Mouse (Mus musculus): ENCODE data around the gene Nhej1.

The Nhej1 gene

GRCm38 (mm10) chr1:75124346-75125321, at the start of gene Nhej1:
Gene Nhej1, minus strand, starts transcription at chr1:75125200.
- DNase-seq (ENCODE audit: low read depth, low spot score), result peak; percentile 97

DNA sequence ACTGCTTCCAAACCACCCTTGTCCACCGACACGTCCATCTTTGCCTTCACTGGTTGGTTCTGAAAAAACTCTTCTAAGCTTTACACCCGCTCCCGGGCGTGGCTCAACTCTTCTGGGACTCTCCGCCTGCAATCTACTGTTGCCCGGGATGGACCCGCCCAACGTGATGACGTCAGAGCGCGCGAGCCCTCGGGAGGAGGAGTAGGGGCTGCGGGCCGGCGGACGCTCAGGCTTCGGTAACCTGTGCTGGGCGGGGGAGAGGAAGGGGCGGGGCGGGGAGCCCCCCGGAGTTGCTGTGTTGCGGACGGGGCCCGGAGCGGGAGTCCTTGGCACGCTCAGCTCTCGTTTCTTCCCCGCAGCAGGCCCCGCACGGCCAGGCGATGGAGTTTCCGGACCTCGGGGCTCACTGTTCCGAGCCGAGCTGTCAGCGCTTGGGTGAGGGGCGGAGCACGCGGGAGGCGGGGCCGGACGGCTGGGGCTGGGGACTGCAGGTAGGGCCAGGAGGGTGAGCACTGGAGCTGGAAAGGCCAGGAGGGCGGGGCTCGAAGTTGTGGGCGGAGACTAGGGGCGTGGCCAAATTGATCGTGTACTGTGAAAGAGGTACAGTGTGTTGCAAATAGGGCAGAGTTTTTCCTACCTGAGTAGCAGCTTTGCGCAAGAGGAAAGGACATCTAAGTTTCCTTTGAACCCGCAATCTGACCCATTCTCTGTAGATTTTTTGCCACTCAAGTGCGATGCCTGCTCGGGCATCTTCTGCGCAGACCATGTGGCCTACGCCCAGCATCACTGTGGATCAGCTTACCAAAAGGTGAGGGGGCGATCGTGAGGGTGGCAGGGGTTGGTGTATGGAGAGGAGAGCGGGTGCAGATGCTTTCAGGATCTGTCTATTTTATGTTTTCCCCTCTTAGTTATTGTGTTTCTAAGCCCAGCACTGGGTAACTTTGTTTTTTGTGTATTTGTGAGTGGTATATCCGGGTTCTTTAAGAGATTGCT, 43.8 kb upstream of the Nhej1 start, which contains the start of gene Zfand2b:
Gene Zfand2b (plus strand): TSS at position 175 of the 993 bp plus-strand sequence.
- DNase-seq (ENCODE audit: low read depth, low spot score), result peak; percentile 94

DNA sequence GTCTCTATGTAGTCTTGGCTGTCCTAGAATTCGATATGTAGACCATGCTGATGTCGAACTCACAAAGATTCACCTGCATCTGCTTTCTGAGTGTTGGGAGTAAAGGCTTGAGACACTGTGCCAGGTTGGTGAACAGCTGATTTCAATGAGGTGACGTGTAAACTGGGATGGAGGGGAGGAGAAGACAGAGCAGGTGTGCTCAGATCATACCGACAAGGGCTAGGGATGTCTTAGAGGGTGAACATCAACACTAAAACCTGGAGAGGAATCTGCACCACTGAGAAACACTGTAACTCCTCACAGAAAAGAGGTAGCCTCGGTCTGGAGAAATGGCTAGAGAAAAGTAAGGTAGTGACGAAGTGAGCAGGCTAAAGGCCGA, 43.1 kb upstream of the Nhej1 start:
- DNase-seq (ENCODE audit: low read depth, low spot score), result no peak

GRCm38 (mm10) chr1:75160256-75160617, 35.2 kb upstream of the Nhej1 start:
- DNase-seq (ENCODE audit: low read depth, low spot score), result no peak

- no peak for DNase-seq (ENCODE audit: low read depth, low spot score)
Measured at GRCm38 (mm10) chr1:75159540-75160255, 34.7 kb upstream of the Nhej1 start.

DNA sequence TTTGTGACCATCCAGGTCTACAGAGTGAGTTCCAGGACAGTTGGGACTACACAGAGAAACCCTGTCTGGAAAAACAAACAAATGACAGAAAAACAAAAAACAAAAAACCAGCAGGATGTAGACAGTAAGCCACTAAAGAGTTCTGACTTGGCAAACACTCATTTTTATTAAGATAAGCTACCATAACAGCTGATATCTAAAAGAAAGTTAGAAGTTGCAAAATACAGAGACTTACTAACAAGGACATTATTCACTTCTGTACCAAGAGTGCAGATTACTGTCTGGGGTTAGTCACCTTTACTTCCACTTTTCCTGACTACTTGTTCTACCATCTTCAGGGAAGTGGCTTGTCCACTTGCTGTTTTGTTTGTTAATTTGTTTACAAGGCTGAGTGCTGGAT, 34.0 kb upstream of the Nhej1 start:
- DNase-seq (ENCODE audit: low read depth, low spot score), result no peak

- DNase-seq (ENCODE audit: low read depth, low spot score), result no peak
Measured at GRCm38 (mm10) chr1:75155837-75156236, 30.8 kb upstream of the Nhej1 start.

DNA sequence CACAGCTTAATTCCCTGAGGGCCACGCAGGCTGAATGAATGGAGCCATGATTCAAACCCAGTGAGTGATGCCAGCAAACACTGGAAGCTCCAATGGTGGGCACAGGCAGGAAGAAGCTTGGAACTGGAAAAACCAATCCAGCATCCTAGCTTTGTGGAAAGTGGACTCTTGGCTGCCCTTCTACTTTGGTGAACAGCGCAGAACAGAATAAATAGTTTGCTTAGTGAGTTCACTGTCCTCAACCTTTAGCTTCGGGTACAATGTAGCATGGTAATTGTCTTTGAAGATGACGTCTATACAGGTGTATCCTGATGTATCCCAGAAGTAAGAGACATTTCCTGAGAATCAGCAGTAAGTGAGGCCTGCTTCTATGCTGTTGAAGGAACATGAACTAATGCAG, 23.7 kb upstream of the Nhej1 start:
- no peak for DNase-seq (ENCODE audit: low read depth, low spot score)

GRCm38 (mm10) chr1:75147411-75148135, 22.6 kb upstream of the Nhej1 start:
- DNase-seq (ENCODE audit: low read depth, low spot score), result no peak

GRCm38 (mm10) chr1:75145589-75145988, 20.6 kb upstream of the Nhej1 start:
- no peak for DNase-seq (ENCODE audit: low read depth, low spot score)

DNA sequence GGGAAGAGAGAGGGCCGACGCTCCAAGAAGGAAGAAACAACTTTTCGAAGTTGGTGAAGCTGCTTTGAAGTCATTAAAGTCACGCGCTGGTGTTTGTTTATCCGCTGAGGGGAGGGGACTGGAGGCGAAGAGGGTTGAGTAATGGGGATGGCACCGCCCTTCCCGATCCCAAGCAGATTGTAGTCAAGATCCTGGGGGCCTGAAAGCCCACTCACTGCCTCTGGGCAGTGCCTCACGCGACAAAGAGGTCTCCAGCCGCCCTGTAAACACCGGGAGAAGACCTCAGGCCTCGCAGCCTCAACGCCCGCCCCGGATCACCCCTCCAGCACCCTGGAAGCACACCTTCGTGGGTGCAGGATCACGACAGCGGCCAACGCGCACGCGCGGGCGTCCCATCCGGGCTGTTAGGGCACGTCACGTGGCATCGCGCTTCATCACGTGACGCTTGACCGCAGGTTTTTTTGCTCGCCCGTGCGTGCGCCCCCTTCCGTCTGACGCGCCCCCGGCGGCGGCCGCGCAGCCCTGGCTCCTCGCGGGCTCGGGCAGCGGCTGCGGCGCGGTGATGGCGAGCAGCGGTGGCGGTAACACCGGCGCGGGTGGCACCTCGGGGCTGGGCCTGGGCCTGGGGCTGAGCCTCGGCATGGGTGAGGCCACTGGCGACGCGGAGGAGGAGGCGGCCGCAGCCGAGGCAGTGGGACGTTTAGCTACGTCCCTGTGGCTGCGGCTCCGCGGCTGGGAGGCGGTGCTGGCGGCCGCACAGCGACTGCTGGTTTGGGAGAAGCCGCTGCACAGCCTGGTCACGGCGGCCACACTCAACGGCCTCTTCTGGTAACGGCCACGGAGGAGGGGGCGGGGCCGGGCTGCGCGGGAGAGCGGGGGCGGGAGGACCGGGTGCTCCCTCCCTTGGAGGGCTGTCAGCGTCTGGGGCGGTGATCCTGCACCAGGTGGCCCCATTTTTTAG, 17.6 kb upstream of the Nhej1 start, which contains the start of the genes Cnppd1 and Retreg2:
Gene Cnppd1 (minus strand): TSS at position 411 of the 961 bp plus-strand sequence.
Gene Retreg2 (plus strand): TSS at position 478 of the 961 bp plus-strand sequence.
- DNase-seq (ENCODE audit: low read depth, low spot score), result peak; percentile 97

DNA sequence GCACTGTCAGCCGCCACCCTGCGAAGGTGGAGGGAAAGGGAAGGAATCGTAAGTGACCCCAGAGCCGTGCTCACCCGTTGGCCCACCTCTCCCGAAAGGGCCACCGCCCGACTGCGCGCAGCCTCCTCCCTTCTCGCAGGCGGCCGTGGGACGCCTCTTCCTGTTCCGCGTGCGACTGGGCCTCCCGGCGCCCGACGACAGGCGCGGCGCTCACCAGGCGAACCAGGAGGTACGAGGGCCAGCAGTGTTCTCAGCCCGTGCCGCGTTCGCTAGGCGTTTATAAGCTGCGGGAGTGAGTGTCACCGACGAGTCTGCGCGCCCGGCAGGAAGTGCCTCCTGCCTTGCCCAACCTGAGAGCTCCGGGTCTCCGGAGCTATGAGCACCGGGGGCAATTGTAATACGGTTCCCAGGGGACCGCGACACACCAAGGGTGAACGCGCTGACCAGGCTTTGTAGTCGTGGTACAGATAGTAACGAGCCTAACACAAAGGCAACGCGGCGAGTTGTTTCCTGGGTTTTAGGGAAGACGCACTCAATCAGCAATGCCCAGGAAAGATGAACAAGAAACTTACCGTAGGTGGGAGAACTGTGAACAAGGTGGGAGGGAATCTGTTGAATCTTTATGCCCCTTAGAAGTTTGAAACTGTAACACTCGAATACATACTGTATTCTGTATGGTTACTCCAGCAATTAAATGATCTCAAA, 16.6 kb upstream of the Nhej1 start:
- DNase-seq (ENCODE audit: low read depth, low spot score), result peak; percentile 29

DNA sequence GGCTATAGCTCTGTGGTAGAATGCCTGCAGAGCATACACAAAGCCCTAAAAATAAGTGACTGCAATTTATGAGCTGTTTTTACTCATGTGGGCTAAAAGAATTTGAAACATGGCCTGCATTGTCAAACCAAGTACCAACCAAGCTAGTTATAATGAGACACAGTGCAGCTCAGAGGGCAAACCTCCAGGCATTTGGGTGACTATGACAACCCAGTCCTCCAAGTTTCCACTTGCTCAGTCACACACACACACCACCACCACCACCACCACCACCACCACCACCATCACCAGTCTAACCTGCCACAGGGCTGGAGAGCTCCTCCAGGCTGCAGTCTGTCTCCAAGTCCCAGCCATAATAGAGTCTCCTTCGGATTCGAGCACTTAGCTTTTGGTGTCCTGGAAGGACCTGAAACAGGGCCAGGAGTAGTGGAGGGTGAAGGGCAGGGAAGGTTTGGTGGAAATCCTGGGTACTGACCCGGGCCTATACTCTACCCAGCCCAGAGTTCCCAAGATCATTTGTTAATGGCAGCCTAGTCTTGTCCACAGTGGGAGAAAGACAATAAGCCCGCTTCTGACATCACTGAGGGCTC, 15.7 kb upstream of the Nhej1 start:
- DNase-seq (ENCODE audit: low read depth, low spot score), result no peak

DNA sequence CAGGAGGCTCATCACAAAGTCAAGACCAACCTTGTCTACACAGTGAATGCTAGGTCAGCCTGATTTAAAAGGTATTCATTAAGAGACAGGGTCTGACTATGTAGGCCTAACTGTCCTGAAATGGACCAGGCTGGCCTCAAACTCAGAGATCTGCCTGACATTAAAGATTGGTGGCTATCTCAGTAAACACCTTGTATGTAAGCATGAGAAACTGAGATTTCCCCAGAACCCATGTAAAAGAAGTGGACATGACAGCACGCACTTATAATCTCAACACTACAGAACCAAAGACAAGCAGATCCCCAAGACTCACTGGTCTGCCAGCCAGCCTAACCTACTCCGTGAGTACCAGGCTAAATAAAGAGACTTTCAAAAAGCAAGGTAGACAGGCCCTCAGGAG, 13.4 kb upstream of the Nhej1 start:
- DNase-seq (ENCODE audit: low read depth, low spot score), result no peak

GRCm38 (mm10) chr1:75136730-75137129, 11.7 kb upstream of the Nhej1 start:
- no peak for DNase-seq (ENCODE audit: low read depth, low spot score)

DNA sequence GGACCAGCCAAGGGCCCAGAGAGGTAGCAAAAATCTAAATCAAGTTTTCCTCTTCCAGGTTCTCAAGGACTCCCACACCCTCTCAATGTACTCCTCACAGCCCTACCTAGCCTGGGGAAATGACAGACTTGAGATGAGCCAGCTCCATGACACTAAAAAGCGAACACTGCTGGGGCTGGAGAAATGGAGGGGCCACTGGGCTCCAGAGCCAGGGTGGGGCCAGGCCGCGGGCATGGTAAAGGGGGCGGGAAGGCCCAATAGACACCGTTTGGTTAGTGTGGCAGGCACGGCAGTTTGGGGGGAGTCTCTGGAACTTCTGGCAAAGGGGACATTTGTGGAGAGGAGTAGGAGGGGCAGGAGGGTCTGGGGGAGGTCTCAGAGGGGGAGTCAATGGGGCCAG, 11.3 kb upstream of the Nhej1 start:
- no peak for DNase-seq (ENCODE audit: low read depth, low spot score)

GRCm38 (mm10) chr1:75133421-75134207, 8.6 kb upstream of the Nhej1 start, which contains the start of gene Slc23a3:
Gene Slc23a3, minus strand, starts transcription at chr1:75133890.
- no peak for DNase-seq (ENCODE audit: low read depth, low spot score)
